Mouse (Mus musculus): ENCODE measurements at regions not wholly inside any gene's neighbourhood (a gene's known extent, or its start where the extent isn't known, plus 50 kb on each side); places are given as distances from the start of the nearest gene placed in this dataset.

DNA sequence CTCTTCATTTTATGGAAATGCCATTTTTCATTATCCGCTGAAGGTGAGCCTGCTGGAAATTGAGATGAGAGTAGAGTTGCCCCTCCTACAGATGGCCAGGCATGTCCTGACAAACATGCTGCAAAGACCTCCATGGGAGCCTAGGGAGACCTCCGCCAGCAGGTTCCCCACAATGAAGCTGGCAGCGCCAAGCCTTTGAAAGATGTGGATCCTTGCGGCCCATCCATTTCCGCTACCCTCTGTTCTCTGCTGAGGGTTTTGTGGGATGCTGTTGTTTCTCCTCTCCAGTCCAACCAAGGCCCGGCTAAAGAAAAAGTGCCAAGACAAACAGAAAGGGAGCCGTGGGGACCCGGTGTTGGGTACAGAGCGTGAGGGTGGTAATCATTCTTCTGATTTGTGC is 458.3 kb upstream of the Smim15 start:
- 82% methylated on average over 9 of the region's 9 CpGs for WGBS
- no peak overlapping the region for H3K4me2 ChIP-seq (replicated peaks; ENCODE audit: low read depth, low read length)
- H3K4me3 ChIP-seq (ENCODE audit: low read length): no peak overlapping the region
- peaks cover 4% of the 10 kb centered on the region; the same call in 1 of the 2 replicates for H3K4me1 ChIP-seq (ENCODE audit: control insufficient read depth, insufficient read depth, low read length)
- H3K9ac ChIP-seq (ENCODE audit: low read depth, low read length): no peak overlapping the region
- H3K36me3 ChIP-seq (ENCODE audit: control insufficient read depth, insufficient read depth, low read length): no peaks in the 10 kb centered on the region
- ATAC-seq (ENCODE audit: low FRiP score, low TSS enrichment): no peak
- no peak overlapping the region for H3K27ac ChIP-seq (ENCODE audit: low read depth, low read length)
- H3K9me3 ChIP-seq (ENCODE audit: control insufficient read depth, low read length): no peaks in the 10 kb centered on the region
- no peaks in the 10 kb centered on the region for H3K27me3 ChIP-seq (ENCODE audit: control insufficient read depth, insufficient read depth, low read length)

DNA sequence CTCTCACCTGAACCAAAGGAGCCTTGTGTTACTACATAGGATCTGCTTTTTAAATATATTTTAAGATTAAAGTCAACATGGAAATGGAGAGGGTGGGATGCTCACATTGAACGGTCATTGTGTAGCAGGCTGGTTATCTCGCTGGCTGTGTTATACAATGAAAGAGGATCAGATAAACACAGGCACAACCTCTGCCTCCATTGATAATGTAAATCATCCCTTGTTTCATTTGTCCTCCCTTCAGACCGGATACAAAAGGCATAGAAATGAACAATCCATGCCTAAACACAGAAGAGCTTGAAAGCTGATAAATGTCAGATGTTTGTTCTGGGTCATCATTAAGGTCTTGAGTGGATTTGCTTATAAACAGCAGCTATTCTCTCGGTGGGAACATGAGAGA is 458.9 kb upstream of the Smim15 start:
- 47% methylated on average over 4 of the region's 4 CpGs for WGBS
- no peaks in the 10 kb centered on the region for H3K9me3 ChIP-seq (ENCODE audit: control insufficient read depth, low read length)
- no peak overlapping the region for H3K4me3 ChIP-seq (ENCODE audit: low read length)
- H3K9ac ChIP-seq (ENCODE audit: low read depth, low read length): no peak overlapping the region
- H3K27ac ChIP-seq (ENCODE audit: low read depth, low read length): no peak overlapping the region
- H3K4me2 ChIP-seq (replicated peaks; ENCODE audit: low read depth, low read length): no peak overlapping the region
- H3K4me1 ChIP-seq (ENCODE audit: control insufficient read depth, insufficient read depth, low read length): peaks cover 4% of the 10 kb centered on the region; the same call in 1 of the 2 replicates
- H3K36me3 ChIP-seq (ENCODE audit: control insufficient read depth, insufficient read depth, low read length): no peaks in the 10 kb centered on the region
- H3K27me3 ChIP-seq (ENCODE audit: control insufficient read depth, insufficient read depth, low read length): no peaks in the 10 kb centered on the region
- ATAC-seq (ENCODE audit: low FRiP score, low TSS enrichment): no peak

DNA sequence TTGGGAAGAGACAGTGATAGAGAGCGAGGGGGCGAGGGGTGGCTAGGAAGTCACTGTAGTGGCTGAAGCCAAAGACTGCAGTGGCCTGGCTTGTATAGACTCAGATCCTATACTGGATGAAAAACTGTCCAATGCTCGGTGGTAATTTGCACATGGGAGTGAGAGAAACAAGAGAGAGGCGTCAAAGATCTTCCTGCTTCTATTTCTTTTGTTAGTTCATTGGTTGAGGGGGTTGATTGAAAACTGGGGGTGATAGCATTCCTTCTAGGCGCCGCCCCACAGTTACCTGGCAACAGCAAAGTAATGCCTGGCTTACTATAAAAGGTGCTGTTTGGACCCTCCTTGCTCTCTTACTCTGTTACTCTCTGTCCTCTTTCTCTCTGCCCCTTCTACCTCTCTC is 465.3 kb upstream of the Smim15 start:
- no peak overlapping the region for H3K27ac ChIP-seq (ENCODE audit: low read depth, low read length)
- no peaks in the 10 kb centered on the region for H3K4me1 ChIP-seq (ENCODE audit: control insufficient read depth, insufficient read depth, low read length)
- no peak overlapping the region for H3K4me2 ChIP-seq (replicated peaks; ENCODE audit: low read depth, low read length)
- WGBS: 87% methylated on average over 6 of the region's 6 CpGs
- no peak overlapping the region for H3K9ac ChIP-seq (ENCODE audit: low read depth, low read length)
- H3K27me3 ChIP-seq (ENCODE audit: control insufficient read depth, insufficient read depth, low read length): no peaks in the 10 kb centered on the region
- no peak overlapping the region for H3K4me3 ChIP-seq (ENCODE audit: low read length)
- no peaks in the 10 kb centered on the region for H3K9me3 ChIP-seq (ENCODE audit: control insufficient read depth, low read length)
- no peak for ATAC-seq (ENCODE audit: low FRiP score, low TSS enrichment)
- H3K36me3 ChIP-seq (ENCODE audit: control insufficient read depth, insufficient read depth, low read length): no peaks in the 10 kb centered on the region

DNA sequence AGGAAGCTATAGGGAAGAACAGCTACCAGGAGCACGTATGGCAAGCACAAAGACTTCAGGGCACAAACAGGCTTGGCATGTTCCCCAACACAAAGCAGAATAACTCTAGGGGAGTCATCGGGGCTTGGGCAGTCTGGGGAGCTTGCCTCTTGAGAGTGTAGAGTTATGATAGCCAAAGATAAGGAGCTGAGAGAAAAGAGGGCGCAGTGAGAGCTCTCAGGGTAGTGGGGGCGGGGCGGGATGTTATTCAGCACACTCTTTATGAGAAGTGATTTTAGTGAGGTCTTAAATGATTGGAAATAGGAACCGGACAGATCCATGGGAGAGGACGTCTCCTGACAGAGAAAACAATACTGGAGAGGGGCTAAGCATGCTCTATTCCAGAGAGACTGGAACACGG is 466.4 kb upstream of the Smim15 start:
- WGBS: 79% methylated on average over 8 of the region's 8 CpGs
- H3K27ac ChIP-seq (ENCODE audit: low read depth, low read length): no peak overlapping the region
- no peak for ATAC-seq (ENCODE audit: low FRiP score, low TSS enrichment)
- H3K9me3 ChIP-seq (ENCODE audit: control insufficient read depth, low read length): no peaks in the 10 kb centered on the region
- no peak overlapping the region for H3K4me2 ChIP-seq (replicated peaks; ENCODE audit: low read depth, low read length)
- H3K9ac ChIP-seq (ENCODE audit: low read depth, low read length): no peak overlapping the region
- H3K27me3 ChIP-seq (ENCODE audit: control insufficient read depth, insufficient read depth, low read length): no peaks in the 10 kb centered on the region
- H3K4me3 ChIP-seq (ENCODE audit: low read length): no peak overlapping the region
- H3K36me3 ChIP-seq (ENCODE audit: control insufficient read depth, insufficient read depth, low read length): no peaks in the 10 kb centered on the region
- no peaks in the 10 kb centered on the region for H3K4me1 ChIP-seq (ENCODE audit: control insufficient read depth, insufficient read depth, low read length)

DNA sequence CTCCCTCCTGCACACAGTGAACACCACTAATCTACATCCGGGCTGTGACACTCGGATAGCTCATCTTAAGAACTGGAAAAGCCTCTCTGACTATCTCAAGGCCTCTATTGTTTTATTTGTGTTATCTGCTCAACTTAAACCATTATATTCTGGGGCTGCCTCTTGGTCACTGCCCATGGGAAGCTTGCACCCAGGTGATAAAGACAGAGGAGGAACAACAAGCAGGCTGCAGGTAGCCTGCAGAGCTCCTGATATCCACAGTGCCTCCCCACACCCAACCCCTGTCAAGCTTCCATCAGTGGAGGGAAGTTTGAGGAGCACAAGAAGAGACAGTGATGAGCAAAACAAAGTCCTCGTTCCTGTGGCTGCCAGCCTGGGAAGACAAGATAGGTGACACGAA is 467.0 kb upstream of the Smim15 start:
- Histone ChIP-seq H3K4me3 (ENCODE audit: low read length) (no peak overlapping the region), H3K9ac (ENCODE audit: low read depth, low read length) (no peak overlapping the region), H3K4me1 (ENCODE audit: control insufficient read depth, insufficient read depth, low read length) (no peaks in the 10 kb centered on the region), H3K27me3 (ENCODE audit: control insufficient read depth, insufficient read depth, low read length) (no peaks in the 10 kb centered on the region), H3K36me3 (ENCODE audit: control insufficient read depth, insufficient read depth, low read length) (no peaks in the 10 kb centered on the region), H3K27ac (ENCODE audit: low read depth, low read length) (no peak overlapping the region), H3K9me3 (ENCODE audit: control insufficient read depth, low read length) (no peaks in the 10 kb centered on the region), H3K4me2 (replicated peaks; ENCODE audit: low read depth, low read length) (no peak overlapping the region)
- no peak for ATAC-seq (ENCODE audit: low FRiP score, low TSS enrichment)
- WGBS: 87% methylated on average over 4 of the region's 4 CpGs

DNA sequence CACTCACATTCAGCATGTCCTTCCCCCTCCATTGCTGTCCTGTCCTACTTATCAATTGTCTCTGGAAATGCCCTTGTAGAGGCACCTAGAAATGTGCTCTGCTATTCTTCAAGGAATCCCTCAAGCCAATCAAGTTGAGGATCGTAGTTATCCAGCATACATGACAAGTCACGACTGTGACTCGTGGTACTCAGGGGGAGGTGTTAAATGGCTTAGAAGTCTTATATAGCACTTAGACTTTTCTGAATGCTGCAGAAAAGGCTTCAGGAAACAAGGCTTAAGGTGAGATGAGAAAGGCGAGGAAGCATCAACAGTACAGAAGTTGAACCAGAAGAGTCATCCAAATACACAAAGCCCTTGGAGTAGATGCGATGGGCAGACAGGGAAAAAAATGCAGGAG is 467.5 kb upstream of the Smim15 start:
- H3K4me3 ChIP-seq (ENCODE audit: low read length): no peak overlapping the region
- no peaks in the 10 kb centered on the region for H3K27me3 ChIP-seq (ENCODE audit: control insufficient read depth, insufficient read depth, low read length)
- no peak overlapping the region for H3K9ac ChIP-seq (ENCODE audit: low read depth, low read length)
- no peak for ATAC-seq (ENCODE audit: low FRiP score, low TSS enrichment)
- no peak overlapping the region for H3K4me2 ChIP-seq (replicated peaks; ENCODE audit: low read depth, low read length)
- H3K9me3 ChIP-seq (ENCODE audit: control insufficient read depth, low read length): no peaks in the 10 kb centered on the region
- H3K27ac ChIP-seq (ENCODE audit: low read depth, low read length): no peak overlapping the region
- H3K4me1 ChIP-seq (ENCODE audit: control insufficient read depth, insufficient read depth, low read length): no peaks in the 10 kb centered on the region
- no peaks in the 10 kb centered on the region for H3K36me3 ChIP-seq (ENCODE audit: control insufficient read depth, insufficient read depth, low read length)
- 89% methylated on average over 5 of the region's 5 CpGs for WGBS

DNA sequence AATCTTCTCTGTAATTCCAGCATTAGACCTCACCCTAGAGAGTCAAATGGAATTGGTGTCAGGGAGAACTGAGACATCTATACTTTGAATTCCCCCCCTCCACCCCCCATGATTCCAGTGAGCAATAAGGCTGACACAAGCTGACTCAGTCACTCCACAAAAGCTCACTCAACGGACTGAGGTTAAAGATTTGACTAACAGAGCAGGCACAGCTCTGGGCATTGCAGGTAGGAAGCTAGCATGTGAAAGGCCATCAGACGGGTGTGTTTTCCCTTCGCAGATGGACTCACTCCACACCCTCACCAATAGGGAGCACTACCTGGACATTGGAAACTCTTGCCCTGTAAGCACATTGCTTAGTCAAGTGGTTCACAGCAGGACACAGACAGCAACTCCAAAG is 469.2 kb upstream of the Smim15 start:
- Histone ChIP-seq H3K4me3 (ENCODE audit: low read length) (no peak overlapping the region), H3K27ac (ENCODE audit: low read depth, low read length) (no peak overlapping the region), H3K9me3 (ENCODE audit: control insufficient read depth, low read length) (no peaks in the 10 kb centered on the region), H3K9ac (ENCODE audit: low read depth, low read length) (no peak overlapping the region), H3K27me3 (ENCODE audit: control insufficient read depth, insufficient read depth, low read length) (no peaks in the 10 kb centered on the region), H3K4me1 (ENCODE audit: control insufficient read depth, insufficient read depth, low read length) (no peaks in the 10 kb centered on the region), H3K36me3 (ENCODE audit: control insufficient read depth, insufficient read depth, low read length) (no peaks in the 10 kb centered on the region), H3K4me2 (replicated peaks; ENCODE audit: low read depth, low read length) (no peak overlapping the region)
- no peak for ATAC-seq (ENCODE audit: low FRiP score, low TSS enrichment)
- 88% methylated on average over 3 of the region's 3 CpGs for WGBS

DNA sequence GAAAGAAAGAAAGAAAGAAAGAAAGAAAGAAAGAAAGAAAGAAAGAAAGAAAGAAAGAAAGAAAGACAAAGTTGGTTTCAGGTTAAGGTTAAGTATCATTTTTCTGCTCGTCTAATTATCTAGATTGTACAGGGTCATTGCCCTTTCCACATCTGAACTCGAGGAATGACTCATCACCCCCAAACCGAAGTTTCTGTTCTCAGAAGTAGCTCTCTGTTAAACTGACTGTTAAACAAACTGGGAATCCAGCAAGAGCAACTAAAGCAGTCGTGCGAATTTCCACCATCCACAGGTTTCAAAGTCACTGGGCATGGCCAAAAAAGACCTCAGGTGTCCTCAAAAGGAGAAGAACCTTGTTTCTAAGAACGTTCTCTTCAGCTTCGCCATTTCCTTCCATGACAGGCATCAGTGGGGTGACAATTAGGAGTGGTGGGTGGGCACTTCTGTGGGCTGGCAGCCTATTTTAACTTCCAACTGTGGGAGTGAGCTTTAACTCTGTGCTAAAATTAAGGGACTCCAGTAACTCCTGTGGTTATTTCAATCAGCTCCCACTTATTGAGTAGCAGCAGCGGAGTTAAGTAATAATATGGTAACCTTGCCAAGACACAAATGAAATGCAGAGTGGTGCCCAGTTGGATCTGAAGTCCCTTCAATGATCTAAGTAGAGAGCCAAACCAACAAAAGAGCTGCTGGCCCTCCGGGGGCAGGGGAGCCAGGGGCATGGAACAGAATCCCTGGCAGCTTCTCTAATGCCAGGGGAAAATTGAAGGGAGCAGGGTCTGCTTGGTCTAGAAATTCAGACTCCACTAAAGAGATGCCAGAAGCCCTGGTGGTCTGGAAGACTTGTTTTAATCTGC is 470.5 kb upstream of the Smim15 start:
- Histone ChIP-seq H3K9me3 (ENCODE audit: control insufficient read depth, low read length) (no peaks in the 10 kb centered on the region), H3K36me3 (ENCODE audit: control insufficient read depth, insufficient read depth, low read length) (no peaks in the 10 kb centered on the region), H3K27ac (ENCODE audit: low read depth, low read length) (no peak overlapping the region), H3K27me3 (ENCODE audit: control insufficient read depth, insufficient read depth, low read length) (no peaks in the 10 kb centered on the region), H3K4me1 (ENCODE audit: control insufficient read depth, insufficient read depth, low read length) (no peaks in the 10 kb centered on the region), H3K4me2 (replicated peaks; ENCODE audit: low read depth, low read length) (no peak overlapping the region), H3K9ac (ENCODE audit: low read depth, low read length) (no peak overlapping the region), H3K4me3 (ENCODE audit: low read length) (no peak overlapping the region)
- ATAC-seq (ENCODE audit: low FRiP score, low TSS enrichment): no peak
- 73% methylated on average over 9 of the region's 9 CpGs for WGBS

DNA sequence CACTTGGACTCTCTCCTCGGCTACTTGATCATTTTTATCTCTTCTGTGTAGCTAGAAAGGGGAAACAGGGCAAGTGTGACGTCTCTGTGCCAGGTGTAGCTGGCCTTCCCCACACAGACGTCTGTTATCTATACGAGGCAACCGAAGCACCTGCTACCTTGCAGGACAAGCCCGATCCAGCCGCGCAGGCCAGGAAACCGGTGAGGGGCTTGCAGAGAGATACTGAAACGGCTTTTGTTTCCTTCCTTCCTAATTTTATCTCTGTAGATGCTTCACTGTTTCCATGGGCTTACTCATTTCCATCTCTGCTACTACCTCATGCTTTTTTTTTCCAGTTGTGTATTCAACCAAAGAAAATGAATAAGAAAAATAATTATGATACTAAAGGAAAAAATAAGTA is 472.7 kb upstream of the Smim15 start:
- 82% methylated on average over 10 of the region's 10 CpGs for WGBS
- no peak for ATAC-seq (ENCODE audit: low FRiP score, low TSS enrichment)

More for the DNA sequence above, 472.7 kb upstream of the Smim15 start:
- Histone ChIP-seq H3K27ac (ENCODE audit: low read depth, low read length) (no peak overlapping the region), H3K27me3 (ENCODE audit: control insufficient read depth, insufficient read depth, low read length) (no peaks in the 10 kb centered on the region), H3K4me1 (ENCODE audit: control insufficient read depth, insufficient read depth, low read length) (no peaks in the 10 kb centered on the region), H3K4me3 (ENCODE audit: low read length) (no peak overlapping the region), H3K9ac (ENCODE audit: low read depth, low read length) (no peak overlapping the region), H3K9me3 (ENCODE audit: control insufficient read depth, low read length) (no peaks in the 10 kb centered on the region), H3K36me3 (ENCODE audit: control insufficient read depth, insufficient read depth, low read length) (no peaks in the 10 kb centered on the region), H3K4me2 (replicated peaks; ENCODE audit: low read depth, low read length) (no peak overlapping the region)
